Mouse (Mus musculus) myocyte (in vitro differentiated cells): ENCODE data around the gene Tec.

Source experiments
- CEBPB ChIP-seq: IDR thresholded peaks from 2 replicates; pipeline ENCODE4 v1.6.1; 2011; ENCODE audit warnings: mild to moderate bottlenecking, moderate library complexity; ENCODE audit not compliant: poor library complexity, insufficient read depth, severe bottlenecking
- E2F4 ChIP-seq: IDR thresholded peaks from one replicate; pipeline ENCODE4 v1.6.1; 2011; ENCODE audit warnings: mild to moderate bottlenecking, control low read depth, moderate library complexity; ENCODE audit not compliant: insufficient read depth
- MAX ChIP-seq: IDR thresholded peaks from one replicate; pipeline ENCODE4 v1.6.1; 2011; ENCODE audit warnings: low read depth, mild to moderate bottlenecking, control low read depth
- MYOD1 ChIP-seq, 3 experiments: IDR thresholded peaks; one replicate each; pipeline ENCODE4 v1.6.1; 2011; ENCODE audit warnings: control low read depth in 2 of 3, low read depth in 2 of 3, mild to moderate bottlenecking in 2 of 3, moderate library complexity in 1 of 3; ENCODE audit not compliant: insufficient read length in 2 of 3, control insufficient read depth in 1 of 3
- MYOG ChIP-seq, 3 experiments: IDR thresholded peaks; one replicate each; pipeline ENCODE4 v1.6.1; 2011; ENCODE audit warnings: control low read depth in 2 of 3, low read depth in 2 of 3, mild to moderate bottlenecking in 2 of 3; ENCODE audit not compliant: insufficient read length in 2 of 3, control insufficient read depth in 1 of 3, insufficient read depth in 1 of 3
- POLR2A ChIP-seq: IDR thresholded peaks from one replicate; pipeline ENCODE4 v1.6.1; 2011; ENCODE audit warnings: low read depth, mild to moderate bottlenecking, control low read depth, moderate library complexity; ENCODE audit not compliant: insufficient read length
- POLR2AphosphoS2 ChIP-seq: IDR thresholded peaks from one replicate; pipeline ENCODE4 v1.6.1; 2011; ENCODE audit warnings: low read depth, control low read depth; ENCODE audit not compliant: insufficient read length
- REST ChIP-seq: IDR thresholded peaks from one replicate; pipeline ENCODE4 v1.6.1; 2011; ENCODE audit warnings: mild to moderate bottlenecking, control low read depth, moderate library complexity; ENCODE audit not compliant: insufficient read depth, insufficient read length
- TCF12 ChIP-seq: IDR thresholded peaks from one replicate; pipeline ENCODE4 v1.6.1; 2011; ENCODE audit warnings: mild to moderate bottlenecking, control low read depth; ENCODE audit not compliant: poor library complexity, insufficient read depth, severe bottlenecking
- TCF3 ChIP-seq: IDR thresholded peaks from one replicate; pipeline ENCODE4 v1.6.1; 2011; ENCODE audit warnings: low read depth, control low read depth; ENCODE audit not compliant: insufficient read length
- USF1 ChIP-seq: IDR thresholded peaks from one replicate; pipeline ENCODE4 v1.6.1; 2011; ENCODE audit warnings: low read depth, mild to moderate bottlenecking, control low read depth, moderate library complexity

- no peak for TF ChIP-seq REST
- TF ChIP-seq USF1: no peak
- no peak for TF ChIP-seq E2F4
- no peak for TF ChIP-seq POLR2A
- TF ChIP-seq CEBPB: no peak
- TF ChIP-seq TCF12: no peak
- TF ChIP-seq MAX: no peak
- no peak for TF ChIP-seq MYOD1 (IDR thresholded peaks at IDR 0.05; ENCODE audit: control insufficient read depth in 1 of 3, insufficient read length in 2 of 3, low read depth in 2 of 3)
- no peak for TF ChIP-seq POLR2AphosphoS2
- no peak for TF ChIP-seq TCF3
- no peak for TF ChIP-seq MYOG (IDR thresholded peaks at IDR 0.05; ENCODE audit: control insufficient read depth in 1 of 3, insufficient read depth in 1 of 3, insufficient read length in 2 of 3, low read depth in 2 of 3)
These were observed 40.8 kb downstream of the Tec start for GRCm38 (mm10) chr5:72827435-72827834.
